Mouse (Mus musculus): ENCODE data around the gene Arl4c. TPM values are rescaled to one million over a fixed set of nuclear protein-coding genes. Genes with fewer than 3 reads are reported as not detected.
"Not testable (repeated sequence)": the region's sequence is repeated elsewhere in the genome, so short reads cannot be mapped to it uniquely, and the experiment has no call there.

Gene Arl4c
- polyA plus RNA-seq, 1 experiment from 2014 or later: 1.9 TPM

- H3K9me3 ChIP-seq (ENCODE audit: control insufficient read depth, low read length): no peaks in the 10 kb centered on the region
- H3K27me3 ChIP-seq (replicated peaks; ENCODE audit: control insufficient read depth, insufficient read depth, low read length): no peaks in the 10 kb centered on the region
- no peak overlapping the region for H3K4me2 ChIP-seq
- no peak overlapping the region for H3K9ac ChIP-seq (ENCODE audit: low read depth, low read length)
- WGBS: 65% methylated on average over 5 of the region's 5 CpGs
- H3K36me3 ChIP-seq (ENCODE audit: control insufficient read depth, insufficient read depth, low read length): no peaks in the 10 kb centered on the region
- ATAC-seq (replicated peaks; ENCODE audit: low FRiP score) (no peak), DNase-seq (ENCODE audit: low spot score) (no peak)
- no peak overlapping the region for H3K27ac ChIP-seq (ENCODE audit: low read depth, low read length)
- H3K4me1 ChIP-seq (replicated peaks; ENCODE audit: control insufficient read depth, insufficient read depth, low read length): peaks cover 6% of the 10 kb centered on the region; the same call in 1 of the 2 replicates
- H3K4me3 ChIP-seq (ENCODE audit: low read depth, low read length): no peak overlapping the region
Observed at GRCm38 (mm10) chr1:88643181-88643823, 58.7 kb downstream of the Arl4c start.

GRCm38 (mm10) chr1:88642735-88643134 is 59.3 kb downstream of the Arl4c start:
- 63% methylated on average over 4 of the region's 4 CpGs for WGBS
- no peaks in the 10 kb centered on the region for H3K27me3 ChIP-seq (replicated peaks; ENCODE audit: control insufficient read depth, insufficient read depth, low read length)
- no peaks in the 10 kb centered on the region for H3K9me3 ChIP-seq (ENCODE audit: control insufficient read depth, low read length)
- DNase-seq (ENCODE audit: low spot score) (no peak), ATAC-seq (replicated peaks; ENCODE audit: low FRiP score) (no peak)
- H3K4me3 ChIP-seq (ENCODE audit: low read depth, low read length): no peak overlapping the region
- H3K4me2 ChIP-seq: no peak overlapping the region
- H3K36me3 ChIP-seq (ENCODE audit: control insufficient read depth, insufficient read depth, low read length): no peaks in the 10 kb centered on the region
- H3K4me1 ChIP-seq (replicated peaks; ENCODE audit: control insufficient read depth, insufficient read depth, low read length): peaks cover 6% of the 10 kb centered on the region; the same call in 1 of the 2 replicates
- no peak overlapping the region for H3K9ac ChIP-seq (ENCODE audit: low read depth, low read length)
- no peak overlapping the region for H3K27ac ChIP-seq (ENCODE audit: low read depth, low read length)

GRCm38 (mm10) chr1:88641678-88642215 is 60.3 kb downstream of the Arl4c start:
- H3K27me3 ChIP-seq (replicated peaks; ENCODE audit: control insufficient read depth, insufficient read depth, low read length): no peaks in the 10 kb centered on the region
- H3K36me3 ChIP-seq (ENCODE audit: control insufficient read depth, insufficient read depth, low read length): no peaks in the 10 kb centered on the region
- DNase-seq (ENCODE audit: low spot score): no peak
- H3K9me3 ChIP-seq (ENCODE audit: control insufficient read depth, low read length): no peaks in the 10 kb centered on the region
- no peak overlapping the region for H3K4me2 ChIP-seq
- H3K9ac ChIP-seq (ENCODE audit: low read depth, low read length): no peak overlapping the region
- H3K4me1 ChIP-seq (replicated peaks; ENCODE audit: control insufficient read depth, insufficient read depth, low read length): peaks cover 6% of the 10 kb centered on the region; the same call in 1 of the 2 replicates
- ATAC-seq (replicated peaks; ENCODE audit: low FRiP score): no peak
- 76% methylated on average over 2 of the region's 2 CpGs for WGBS
- H3K4me3 ChIP-seq (ENCODE audit: low read depth, low read length): no peak overlapping the region
- H3K27ac ChIP-seq (ENCODE audit: low read depth, low read length): no peak overlapping the region

- Histone ChIP-seq H3K36me3 (ENCODE audit: control insufficient read depth, insufficient read depth, low read length) (no peaks in the 10 kb centered on the region), H3K4me1 (replicated peaks; ENCODE audit: control insufficient read depth, insufficient read depth, low read length) (0 out of 2 replicates have a peak, but pooled peaks cover 5% of the 10 kb centered on the region), H3K9me3 (ENCODE audit: control insufficient read depth, low read length) (no peaks in the 10 kb centered on the region), H3K4me3 (ENCODE audit: low read depth, low read length) (no peak overlapping the region), H3K9ac (ENCODE audit: low read depth, low read length) (no peak overlapping the region), H3K27ac (ENCODE audit: low read depth, low read length) (no peak overlapping the region), H3K27me3 (replicated peaks; ENCODE audit: control insufficient read depth, insufficient read depth, low read length) (no peaks in the 10 kb centered on the region), H3K4me2 (no peak overlapping the region)
- DNase-seq (ENCODE audit: low spot score) (no peak), ATAC-seq (replicated peaks; ENCODE audit: low FRiP score) (no peak)
- 83% methylated on average over 3 of the region's 3 CpGs for WGBS
Observed at GRCm38 (mm10) chr1:88641194-88641593, 60.8 kb downstream of the Arl4c start.

GRCm38 (mm10) chr1:88639432-88640281 is 62.4 kb downstream of the Arl4c start:
- no peaks in the 10 kb centered on the region for H3K36me3 ChIP-seq (ENCODE audit: control insufficient read depth, insufficient read depth, low read length)
- H3K27me3 ChIP-seq (replicated peaks; ENCODE audit: control insufficient read depth, insufficient read depth, low read length): no peaks in the 10 kb centered on the region
- no peak for DNase-seq (ENCODE audit: low spot score)
- WGBS: 36% methylated on average over 10 of the region's 10 CpGs
- H3K4me1 ChIP-seq (replicated peaks; ENCODE audit: control insufficient read depth, insufficient read depth, low read length): 0 out of 2 replicates have a peak, but pooled peaks cover 5% of the 10 kb centered on the region
- no peak overlapping the region for H3K4me2 ChIP-seq
- ATAC-seq (replicated peaks; ENCODE audit: low FRiP score): no peak
- H3K9me3 ChIP-seq (ENCODE audit: control insufficient read depth, low read length): no peaks in the 10 kb centered on the region
- no peak overlapping the region for H3K4me3 ChIP-seq (ENCODE audit: low read depth, low read length)
- no peak overlapping the region for H3K27ac ChIP-seq (ENCODE audit: low read depth, low read length)
- H3K9ac ChIP-seq (ENCODE audit: low read depth, low read length): no peak overlapping the region

- 57% methylated on average over 4 of the region's 4 CpGs for WGBS
- H3K4me3 ChIP-seq (ENCODE audit: low read depth, low read length): no peak overlapping the region
- no peaks in the 10 kb centered on the region for H3K27me3 ChIP-seq (replicated peaks; ENCODE audit: control insufficient read depth, insufficient read depth, low read length)
- H3K36me3 ChIP-seq (ENCODE audit: control insufficient read depth, insufficient read depth, low read length): no peaks in the 10 kb centered on the region
- no peak overlapping the region for H3K9ac ChIP-seq (ENCODE audit: low read depth, low read length)
- H3K4me1 ChIP-seq (replicated peaks; ENCODE audit: control insufficient read depth, insufficient read depth, low read length): 0 out of 2 replicates have a peak, but pooled peaks cover 5% of the 10 kb centered on the region
- no peak for ATAC-seq (replicated peaks; ENCODE audit: low FRiP score)
- no peaks in the 10 kb centered on the region for H3K9me3 ChIP-seq (ENCODE audit: control insufficient read depth, low read length)
- DNase-seq (ENCODE audit: low spot score): no peak
- no peak overlapping the region for H3K4me2 ChIP-seq
- H3K27ac ChIP-seq (ENCODE audit: low read depth, low read length): no peak overlapping the region
Observed at GRCm38 (mm10) chr1:88638622-88639021, 63.4 kb downstream of the Arl4c start.

GRCm38 (mm10) chr1:88636579-88637161 is 65.4 kb downstream of the Arl4c start:
- H3K9ac ChIP-seq (ENCODE audit: low read depth, low read length); H3K27me3 ChIP-seq (replicated peaks; ENCODE audit: control insufficient read depth, insufficient read depth, low read length); H3K9me3 ChIP-seq (ENCODE audit: control insufficient read depth, low read length); H3K4me2 ChIP-seq; H3K4me1 ChIP-seq (replicated peaks; ENCODE audit: control insufficient read depth, insufficient read depth, low read length); H3K4me3 ChIP-seq (ENCODE audit: low read depth, low read length); DNase-seq (ENCODE audit: low spot score); H3K27ac ChIP-seq (ENCODE audit: low read depth, low read length); H3K36me3 ChIP-seq (ENCODE audit: control insufficient read depth, insufficient read depth, low read length); ATAC-seq (replicated peaks; ENCODE audit: low FRiP score): not testable (repeated sequence)
- 63% methylated on average over 2 of the region's 2 CpGs for WGBS

GRCm38 (mm10) chr1:88635659-88636058 is 66.4 kb downstream of the Arl4c start:
- Histone ChIP-seq H3K4me3 (ENCODE audit: low read depth, low read length) (no peak overlapping the region), H3K9ac (ENCODE audit: low read depth, low read length) (no peak overlapping the region), H3K9me3 (ENCODE audit: control insufficient read depth, low read length) (no peaks in the 10 kb centered on the region), H3K4me1 (replicated peaks; ENCODE audit: control insufficient read depth, insufficient read depth, low read length) (0 out of 2 replicates have a peak, but pooled peaks cover 5% of the 10 kb centered on the region), H3K4me2 (no peak overlapping the region; the same call in 1 of the 2 replicates), H3K27ac (ENCODE audit: low read depth, low read length) (no peak overlapping the region), H3K27me3 (replicated peaks; ENCODE audit: control insufficient read depth, insufficient read depth, low read length) (no peaks in the 10 kb centered on the region), H3K36me3 (ENCODE audit: control insufficient read depth, insufficient read depth, low read length) (no peaks in the 10 kb centered on the region)
- ATAC-seq (replicated peaks; ENCODE audit: low FRiP score): no peak
- 61% methylated on average over 12 of the region's 12 CpGs for WGBS
- DNase-seq (ENCODE audit: low spot score): no peak
